Mouse (Mus musculus) spleen, postnatal 4 days (tissue): Measurements from ENCODE around the gene Col6a5.
"Not testable (repeated sequence)": the region's sequence is repeated elsewhere in the genome, so short reads cannot be mapped to it uniquely, and the experiment has no call there.

ENCODE experiments used
- DNase-seq, 2 experiments: peaks; one replicate each; pipeline ENCODE4 v3.0.0; 2022; ENCODE audit warnings: low spot score in 2 of 2

The Col6a5 gene

DNA sequence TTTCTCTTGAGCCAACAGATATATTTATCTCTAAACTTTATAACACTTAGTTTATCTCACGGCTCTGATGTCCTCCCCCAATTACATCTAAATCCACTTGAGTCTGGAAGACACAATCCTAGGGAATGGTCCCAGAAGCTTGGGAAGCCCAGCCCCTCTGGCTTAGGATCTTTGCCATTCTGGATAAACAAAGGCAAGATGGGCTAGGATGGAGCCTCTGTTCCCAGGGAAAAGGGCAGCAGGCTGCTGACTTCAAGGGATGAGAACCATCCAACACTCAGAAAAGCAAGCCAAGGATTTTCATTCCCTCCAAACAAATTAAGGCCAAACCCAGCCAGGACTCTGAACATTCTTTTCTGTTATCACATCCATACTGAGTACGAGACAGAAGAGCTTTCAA is 51.1 kb downstream of the Col6a5 start:
- DNase-seq: no peak

DNA sequence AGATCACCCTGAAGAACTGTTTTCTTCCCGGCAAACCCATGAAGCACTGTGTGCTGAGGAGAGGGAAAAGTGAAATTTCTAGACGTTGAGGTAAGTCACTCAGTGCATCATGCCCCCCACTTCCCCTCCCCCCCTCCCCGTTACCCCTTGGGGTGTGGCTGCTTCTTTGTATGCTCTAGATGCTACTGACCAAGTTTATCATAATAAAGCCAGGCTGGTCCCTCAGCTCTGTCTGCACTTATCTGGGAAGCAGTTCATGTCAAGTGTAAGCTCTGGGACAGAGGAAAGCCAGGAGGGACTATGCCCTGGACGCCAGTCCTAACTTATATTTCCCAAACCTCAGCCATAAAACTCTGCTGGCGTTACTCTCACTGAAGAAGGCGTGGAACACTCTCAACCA is 53.0 kb downstream of the Col6a5 start:
- DNase-seq: no peak

DNA sequence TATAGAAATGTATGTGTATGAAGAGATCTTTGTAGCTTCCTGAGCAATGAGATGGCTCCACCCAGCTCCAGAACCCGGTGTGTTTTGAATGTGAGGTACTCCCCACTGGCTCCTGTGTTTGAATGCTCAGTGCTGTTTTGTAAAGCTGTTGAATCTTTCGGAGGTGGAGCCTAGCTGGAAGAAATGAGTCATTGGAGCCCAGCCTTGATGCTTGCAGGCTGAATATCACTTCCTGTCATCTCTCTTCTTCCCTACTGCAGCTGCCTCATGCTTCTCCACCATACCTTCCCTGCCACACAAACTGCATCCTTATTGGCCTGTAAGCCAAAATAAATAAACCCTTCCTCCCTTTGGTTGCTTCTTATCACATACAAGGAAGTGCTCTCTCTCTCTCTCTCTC is 72.9 kb downstream of the Col6a5 start:
- DNase-seq: no peak

DNA sequence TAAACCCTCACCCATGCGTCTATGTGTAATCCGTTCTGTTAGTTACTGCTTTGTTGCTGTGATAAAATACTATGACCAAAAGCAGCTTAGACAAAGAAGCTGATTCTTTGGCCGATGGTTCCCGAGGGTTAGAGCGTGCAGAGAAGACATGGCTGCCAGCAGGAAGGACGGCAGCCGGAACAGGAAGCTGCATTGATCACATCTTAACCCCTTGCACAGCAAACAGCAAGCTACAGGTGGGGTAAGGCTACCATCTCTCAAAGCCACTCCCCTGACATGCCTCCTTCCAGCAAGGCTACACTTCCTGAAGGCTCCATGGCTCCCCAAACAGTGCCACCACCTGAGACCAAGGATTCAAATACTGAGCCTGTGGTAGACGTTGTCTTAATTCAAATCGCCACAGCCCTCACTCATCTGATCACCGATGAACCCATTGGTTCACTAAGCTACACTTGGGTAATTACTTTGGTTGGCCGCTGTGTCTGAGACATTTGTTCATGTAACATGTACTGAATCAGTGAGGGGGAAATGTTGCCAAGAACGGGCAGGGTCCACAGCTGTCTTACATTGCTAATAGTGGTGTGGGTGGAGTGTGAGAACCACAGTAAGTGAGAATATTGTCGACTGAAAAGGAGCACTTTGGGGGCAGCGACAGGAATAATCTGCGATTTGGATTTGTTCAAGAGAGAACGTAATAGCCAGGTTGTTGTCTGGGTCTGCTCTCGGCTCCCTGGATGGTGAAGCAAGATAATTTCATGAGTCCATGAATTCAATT is 75.6 kb downstream of the Col6a5 start:
- no peak for DNase-seq

DNA sequence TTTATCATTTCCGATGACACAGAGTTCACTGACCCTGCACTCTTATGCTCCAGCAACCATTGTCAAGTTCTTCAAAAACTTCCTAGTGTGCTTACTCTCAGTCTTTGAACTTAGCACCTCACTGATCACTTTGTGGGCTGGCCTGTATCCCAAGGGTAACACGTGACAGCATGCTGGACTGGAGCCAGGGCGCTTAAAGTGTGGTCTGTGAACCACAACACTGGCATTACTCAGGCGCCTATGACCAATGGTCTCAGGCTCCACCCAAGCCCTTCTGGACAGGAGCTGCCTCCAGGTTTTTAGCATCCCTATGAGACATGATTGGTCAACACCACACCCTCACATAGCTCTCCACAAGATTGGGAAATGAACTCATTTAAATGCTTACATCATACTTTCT is 79.7 kb downstream of the Col6a5 start:
- no peak for DNase-seq

DNA sequence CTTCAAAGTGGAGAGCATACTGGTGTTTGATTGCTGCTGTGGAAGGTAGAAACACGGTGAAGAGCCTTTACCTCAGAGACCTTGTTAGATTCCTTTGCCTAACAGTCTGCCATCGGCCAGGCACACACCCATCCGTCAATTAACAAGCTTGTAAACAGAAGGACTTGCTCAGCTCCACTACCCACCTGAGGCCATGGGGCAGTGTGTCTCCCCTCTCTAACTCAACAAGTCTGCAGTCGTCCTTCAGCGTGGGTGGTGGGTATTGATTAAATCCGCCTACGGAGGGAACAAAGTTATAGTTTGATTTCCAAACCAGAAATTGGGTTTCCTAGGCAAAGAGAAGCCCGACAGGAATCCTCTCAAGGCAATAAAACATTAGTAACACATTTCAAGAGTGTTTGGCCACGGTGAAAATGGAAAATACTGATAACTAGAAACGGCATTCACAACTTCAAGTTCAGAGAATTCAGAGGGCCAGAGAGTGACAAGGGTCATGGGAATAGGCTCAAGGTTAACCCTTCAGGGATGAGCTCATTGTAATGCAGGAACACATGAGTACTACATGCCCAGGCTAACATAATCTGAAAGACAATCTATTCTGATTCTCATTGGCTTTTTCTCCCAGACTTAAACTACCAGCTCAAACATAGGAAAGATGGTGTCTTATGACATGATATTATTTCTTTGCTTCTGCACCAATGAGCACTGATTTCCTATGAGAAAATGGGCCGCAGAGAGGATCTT is 81.9 kb downstream of the Col6a5 start:
- no peak for DNase-seq

DNA sequence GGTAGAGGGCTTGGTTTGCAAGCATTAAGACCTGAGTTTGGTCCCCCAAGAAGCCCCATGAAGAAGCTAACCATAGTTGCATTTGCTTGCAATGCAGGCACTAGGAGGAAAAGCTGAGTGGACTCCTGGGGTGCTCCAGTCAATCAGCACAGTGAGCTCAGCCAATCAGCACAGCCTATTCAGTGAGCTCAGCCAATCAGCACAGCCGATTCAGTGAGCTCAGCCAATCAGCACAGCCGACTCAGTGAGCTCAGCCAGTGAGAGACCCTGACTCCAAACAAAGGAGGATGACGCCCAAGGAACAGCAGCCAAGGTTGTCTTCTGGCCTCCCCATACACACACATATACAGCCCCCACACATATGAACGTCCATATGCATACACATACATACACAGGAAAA is 84.3 kb downstream of the Col6a5 start:
- DNase-seq: no peak

DNA sequence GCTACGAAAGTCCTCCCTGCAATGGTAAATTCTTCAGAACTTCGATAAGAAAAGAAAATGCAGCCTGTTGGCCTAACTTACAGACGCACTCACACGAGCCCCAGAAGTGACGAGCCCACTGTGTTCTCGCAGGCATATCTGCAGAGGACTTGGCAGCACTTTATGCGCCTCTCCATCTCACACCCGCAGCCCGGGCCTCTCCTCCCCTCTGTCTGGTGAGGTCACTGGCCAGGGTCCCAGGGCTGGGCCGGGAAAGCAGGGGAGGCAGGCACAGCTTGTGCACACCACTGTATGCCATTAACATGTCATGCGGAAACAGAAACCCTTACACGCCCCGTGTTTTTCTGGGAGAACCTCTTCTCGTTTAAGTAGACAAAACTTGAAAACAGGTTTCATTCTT is 88.8 kb downstream of the Col6a5 start:
- DNase-seq: no peak

DNA sequence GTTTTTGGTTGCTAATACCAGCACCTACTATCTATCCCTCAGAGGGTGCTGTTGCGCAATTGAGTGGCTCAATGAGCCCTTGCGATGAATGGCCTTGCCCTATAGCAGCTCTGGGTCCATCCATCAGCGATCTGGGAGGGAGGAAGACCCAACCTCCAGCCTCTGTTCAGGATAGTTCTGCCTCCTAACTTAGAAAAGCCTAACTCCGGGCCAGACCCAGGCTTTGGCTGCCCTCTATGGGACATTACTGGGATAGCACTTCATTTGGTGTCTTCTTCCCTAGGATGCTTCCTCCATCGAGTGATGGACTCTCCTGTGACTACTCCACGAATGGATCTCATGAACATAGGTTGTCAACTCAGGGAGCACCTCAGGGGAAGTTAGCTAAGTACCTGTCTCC is 102.7 kb downstream of the Col6a5 start:
- DNase-seq: peak; percentile 26 to 69

DNA sequence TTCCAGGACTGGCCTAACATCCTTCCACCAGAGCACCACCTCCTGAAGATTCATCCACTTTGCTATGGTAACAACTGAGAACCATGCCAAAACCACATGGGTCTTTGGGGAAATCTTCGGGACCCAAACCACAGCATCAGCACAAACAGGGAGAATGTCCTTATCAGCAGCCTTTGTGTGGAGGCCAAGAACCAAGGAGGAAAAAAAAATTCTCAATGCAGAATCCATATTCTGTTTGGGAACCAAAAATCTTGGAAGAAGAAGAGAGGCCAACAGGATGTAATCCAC is 107.7 kb downstream of the Col6a5 start:
- DNase-seq: no peak

DNA sequence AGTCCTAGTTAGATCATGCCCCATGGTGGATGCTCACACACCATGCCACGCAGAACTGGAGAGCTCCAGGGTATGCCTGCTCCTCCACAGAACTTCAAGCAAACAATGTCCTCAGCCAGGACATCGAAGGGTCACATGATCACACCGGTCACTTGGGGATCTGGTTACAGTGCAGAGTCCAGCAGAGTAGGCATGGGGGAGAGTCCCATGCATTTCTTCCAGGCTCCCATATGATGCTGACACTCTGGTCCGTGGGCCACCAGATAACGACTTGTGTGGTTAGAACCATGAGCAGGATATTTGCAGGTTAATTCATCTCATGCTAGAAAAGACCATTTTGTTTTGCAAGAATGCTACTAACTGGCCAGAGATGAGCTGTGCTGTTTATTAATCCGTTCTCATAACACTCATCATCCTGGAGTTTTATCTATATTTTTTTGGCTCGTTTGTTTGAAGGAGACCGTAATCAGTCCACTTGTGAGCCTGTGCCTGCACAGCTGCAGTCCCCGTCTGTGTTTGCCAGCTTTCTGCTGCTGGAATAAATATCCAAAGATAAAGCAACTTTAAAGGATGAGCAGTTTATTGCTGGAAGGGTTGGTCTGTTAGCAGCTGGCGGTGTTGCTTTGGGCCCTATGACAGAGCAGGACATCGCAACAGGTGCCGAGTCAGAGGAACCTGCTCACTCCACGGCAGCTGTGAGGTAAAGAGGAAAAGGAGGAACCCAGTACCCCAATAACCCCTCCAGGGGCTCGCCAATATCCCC is 108.2 kb downstream of the Col6a5 start:
- DNase-seq: no peak

DNA sequence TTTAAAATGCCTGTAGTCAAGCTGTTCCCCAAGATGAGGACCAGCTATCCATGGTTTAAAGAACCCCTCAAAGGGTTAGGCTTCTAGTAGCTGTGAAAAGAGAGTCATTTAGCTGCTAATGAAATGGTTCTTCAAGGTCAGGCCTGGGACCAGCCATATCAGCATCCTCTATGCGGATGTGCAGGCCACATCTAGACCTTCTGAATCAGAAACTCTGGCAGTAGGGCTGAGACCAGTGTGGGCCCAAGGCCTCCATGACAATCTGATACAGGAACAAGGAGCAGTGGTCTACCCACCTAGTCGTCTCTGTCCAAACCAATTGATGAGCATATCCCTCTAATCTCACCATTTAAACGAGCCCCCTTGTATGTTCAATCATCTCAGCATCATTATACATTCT is 109.4 kb downstream of the Col6a5 start:
- no peak for DNase-seq

DNA sequence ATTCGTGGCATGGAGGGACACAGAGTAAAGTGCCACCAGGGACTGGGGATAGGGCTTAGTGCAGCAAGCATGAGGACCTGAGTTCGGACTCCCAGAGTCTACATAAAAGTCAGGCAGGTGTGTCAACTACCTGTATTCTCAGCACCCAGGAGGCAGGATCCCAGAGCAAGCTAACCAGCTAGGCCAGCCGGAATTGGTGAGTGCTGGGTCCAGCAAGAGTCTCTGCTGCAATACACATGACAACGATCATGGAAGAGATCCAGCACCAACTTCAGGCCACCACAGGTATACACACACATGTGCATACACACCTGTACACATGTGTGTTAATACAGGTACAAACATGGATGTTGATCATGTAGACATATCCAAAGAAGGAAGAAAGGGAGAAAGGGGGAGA is 112.0 kb downstream of the Col6a5 start:
- no peak for DNase-seq

DNA sequence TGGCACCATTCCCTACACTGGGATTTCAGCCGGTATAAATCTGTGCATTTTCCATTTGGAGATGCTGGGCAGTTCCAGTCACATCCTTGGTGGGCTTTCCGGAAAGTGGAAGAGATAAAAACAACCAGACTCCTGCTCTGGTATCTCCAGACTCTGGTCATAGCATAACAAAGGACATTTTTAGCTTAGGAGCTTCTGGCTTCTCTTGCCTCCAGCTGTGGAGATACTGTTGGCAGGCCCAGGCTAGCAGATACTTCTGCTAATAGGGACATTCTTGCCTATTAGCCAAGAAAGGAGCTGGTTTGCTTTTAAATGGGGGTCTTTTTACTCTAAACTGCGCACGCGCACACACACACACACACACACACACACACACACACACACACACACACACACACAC is 113.2 kb downstream of the Col6a5 start:
- no peak for DNase-seq

DNA sequence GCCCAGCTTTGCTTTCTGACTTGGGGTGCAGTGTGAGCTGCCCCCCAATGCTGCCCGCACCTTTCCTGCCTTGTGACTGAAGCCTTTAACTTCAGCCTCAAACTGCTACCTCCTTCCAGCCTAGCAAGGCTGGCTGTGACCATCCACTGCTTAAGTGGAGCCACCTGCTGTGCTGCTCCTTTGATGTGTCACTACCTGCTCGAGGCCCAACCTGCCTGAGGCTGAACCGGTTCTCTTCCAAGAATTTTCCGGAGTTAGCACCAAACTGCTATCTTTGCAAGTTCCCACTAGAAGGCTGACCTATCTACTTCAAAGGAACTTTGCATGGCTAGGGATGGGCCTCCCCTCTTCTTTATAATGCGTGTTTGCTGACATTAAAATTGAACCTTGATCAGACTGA is 119.1 kb downstream of the Col6a5 start:
- not testable (repeated sequence) for DNase-seq

DNA sequence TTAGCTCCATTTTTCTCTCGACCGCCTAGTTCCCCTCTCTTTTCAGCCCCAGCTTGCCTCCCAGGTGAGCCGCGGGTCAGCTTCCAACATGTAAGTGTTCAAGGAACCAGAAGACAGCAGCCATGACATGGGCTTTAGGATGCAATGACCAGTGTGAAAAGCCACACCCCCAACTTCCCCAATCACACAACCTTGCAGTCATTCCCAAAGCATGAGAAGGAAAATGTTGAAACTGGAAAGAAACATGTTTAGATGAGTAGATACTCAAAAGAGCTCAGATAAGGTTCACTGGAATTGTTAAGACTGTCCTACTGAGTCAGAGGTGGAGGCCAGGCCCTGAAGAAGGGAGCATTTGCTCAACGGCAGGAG is 121.3 kb downstream of the Col6a5 start:
- DNase-seq: no peak

DNA sequence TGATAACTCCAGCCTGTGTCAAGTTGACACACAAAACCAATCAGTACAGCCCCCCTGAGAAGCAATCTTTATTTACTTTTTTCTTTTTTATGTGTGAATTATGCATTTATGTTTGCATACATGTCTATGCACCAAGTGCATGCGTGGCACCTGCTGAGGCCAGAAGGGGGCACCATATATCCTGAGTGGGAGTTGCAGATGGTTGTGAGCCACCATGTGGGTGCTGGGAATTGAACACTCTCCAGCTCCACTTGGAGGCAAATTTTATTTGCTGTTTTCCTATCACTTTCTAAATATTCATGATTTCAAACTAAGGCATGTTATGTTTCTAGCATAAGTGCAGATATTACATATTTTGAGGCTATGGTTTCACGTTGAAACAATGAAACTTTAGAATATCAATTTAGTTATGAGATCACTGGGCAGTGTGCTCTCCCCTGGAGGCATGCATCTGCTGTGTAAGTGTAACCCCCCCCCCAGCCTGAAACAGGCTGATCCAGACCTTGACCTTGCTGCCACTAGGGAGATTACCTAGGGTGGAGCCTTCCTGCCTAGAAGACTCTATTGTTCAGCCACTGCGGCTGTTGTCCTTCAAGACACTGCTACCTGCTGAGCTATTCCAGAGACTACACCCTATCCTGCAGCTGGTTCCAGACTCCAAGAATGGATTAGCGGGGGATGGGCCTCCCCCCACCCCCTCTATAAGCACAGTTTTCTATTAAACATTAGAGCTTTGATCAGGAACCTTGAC is 121.9 kb downstream of the Col6a5 start:
- no peak for DNase-seq

DNA sequence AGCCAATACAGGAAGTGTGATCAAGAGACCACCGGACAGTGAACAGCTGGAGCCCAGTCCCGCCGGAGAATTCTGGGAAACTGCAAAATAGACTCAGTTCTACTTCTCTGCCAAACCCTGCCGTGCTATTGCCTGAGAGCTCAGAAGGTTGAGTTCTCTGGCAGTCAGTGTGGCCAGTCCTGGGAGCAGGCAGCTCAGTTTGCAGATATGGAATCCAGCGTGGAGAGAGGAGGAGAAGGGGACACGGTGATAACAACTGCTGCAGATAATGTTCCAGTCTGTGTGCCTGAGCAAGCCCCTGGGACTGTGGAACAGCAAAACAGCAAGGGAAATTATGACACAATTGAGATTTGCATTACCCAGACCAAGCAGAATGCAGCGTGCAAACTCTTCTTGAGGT is 124.9 kb downstream of the Col6a5 start:
- DNase-seq: no peak

DNA sequence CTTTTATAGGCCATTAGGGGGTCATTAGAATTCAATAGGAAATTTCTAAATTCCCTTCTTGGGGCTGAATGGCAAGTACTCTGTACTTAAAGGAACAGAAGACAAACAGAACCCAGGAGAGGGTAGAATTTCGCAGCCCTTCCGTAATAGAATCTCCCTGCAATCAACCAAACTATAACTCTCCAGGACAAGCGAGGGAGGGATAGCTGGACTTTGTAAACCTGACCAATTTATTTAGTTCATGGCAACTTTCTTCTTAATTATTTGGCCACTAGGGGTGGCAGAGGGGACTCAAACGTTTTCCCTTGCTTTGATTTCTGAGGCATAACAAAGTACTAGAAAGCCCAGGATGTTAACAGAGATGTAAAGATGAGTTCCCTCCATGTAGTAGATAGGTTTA is 125.6 kb downstream of the Col6a5 start:
- DNase-seq: no peak

DNA sequence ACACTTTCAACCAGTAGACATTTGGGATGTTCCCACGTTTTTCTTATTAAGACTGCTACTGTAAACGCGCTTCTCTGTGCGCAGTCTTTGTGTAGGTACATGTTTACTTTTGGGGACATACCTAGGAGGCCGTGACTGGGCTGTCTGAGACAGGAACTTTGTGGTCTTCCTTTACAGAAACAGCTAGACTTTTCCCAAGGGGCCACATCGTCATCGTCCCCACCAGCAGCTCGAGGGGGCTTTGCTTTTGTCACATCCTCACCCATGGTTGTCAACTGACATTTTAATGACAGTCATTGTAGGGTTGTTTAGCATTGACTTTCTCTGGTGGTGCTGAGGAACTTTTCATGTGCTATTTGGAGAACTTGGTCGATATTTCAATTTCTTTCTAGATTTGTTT is 129.2 kb downstream of the Col6a5 start:
- DNase-seq: no peak

DNA sequence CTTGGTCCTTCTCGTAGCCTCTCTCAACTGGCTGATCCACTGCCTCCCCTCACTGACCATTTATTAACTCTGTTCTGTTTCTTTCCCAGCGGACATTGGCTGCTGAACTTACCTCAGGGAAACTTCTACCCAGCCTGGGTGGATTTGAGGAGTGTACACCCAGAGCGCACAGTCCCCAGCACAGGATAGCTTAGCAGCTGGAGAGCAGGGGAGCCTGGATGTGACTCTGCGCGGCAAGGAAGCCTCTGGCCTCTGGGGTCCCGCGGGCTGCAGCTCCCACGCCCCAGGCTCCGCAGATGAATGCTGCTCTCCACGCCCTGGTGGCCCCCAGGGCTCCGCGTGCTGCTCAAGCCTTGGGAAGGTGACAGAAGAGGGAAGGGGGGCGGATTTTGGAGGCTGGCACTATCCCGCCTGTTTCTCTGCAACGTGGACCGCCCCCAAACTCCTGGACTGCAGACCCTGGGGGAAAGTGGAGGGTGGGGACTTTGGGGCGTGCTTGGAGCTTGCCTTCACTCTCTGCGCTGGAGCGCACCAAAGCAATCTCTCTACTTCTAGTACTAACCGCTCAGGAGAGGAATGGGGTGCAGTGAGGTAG is 132.6 kb downstream of the Col6a5 start, which contains the start of gene Col6a6:
Gene Col6a6, minus strand, starts transcription at position 370 of the 595 bp plus-strand sequence.
- DNase-seq: no peak
